ENCODE assay signal across 15 mouse cellular contexts in the genomic region with DNA sequence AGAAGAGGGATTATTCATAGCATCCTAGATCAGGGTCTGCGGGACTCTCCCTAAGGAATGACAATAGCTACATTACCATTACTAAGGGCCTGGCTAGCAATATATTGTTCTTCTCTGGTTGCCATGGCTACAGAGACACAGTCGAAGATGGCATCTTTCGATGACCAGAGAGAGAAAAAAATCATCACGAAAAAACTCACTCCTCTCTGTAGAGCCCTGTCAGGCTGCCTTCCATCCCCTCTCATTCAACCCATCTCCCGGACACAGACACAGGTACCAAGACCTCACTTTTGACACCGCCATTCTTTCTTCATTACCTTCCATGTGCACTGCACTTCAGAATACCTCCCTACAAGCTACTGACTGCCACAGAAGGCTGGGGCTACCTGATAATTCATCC. TPM values are rescaled to one million over a fixed set of nuclear protein-coding genes. Genes with fewer than 3 reads are reported as not detected.
DNase-seq lines count a peak whose midpoint lies in the region; ATAC-seq and TF ChIP-seq lines count a peak whose summit lies in the region.
"Had no signal": no experiment of that assay in that cellular context is flagged by ENCODE, and none has a peak within 500 bp of the region (broad histone marks: within the 10 kb centered on the region; RNA-seq: fewer than 3 reads in every experiment).

No protein-coding gene starts in this region.

- no peaks in the 10 kb centered on the region for H3K27me3 ChIP-seq in forebrain, postnatal 0 days (ENCODE audit: insufficient read depth, low read length)
- H3K27me3 ChIP-seq in midbrain, embryonic 13.5 days, result no peaks in the 10 kb centered on the region
- H3K27me3 ChIP-seq in cerebellum, adult 2 months (ENCODE audit: control insufficient read depth, insufficient read depth, low read length), result no peaks in the 10 kb centered on the region
- H3K27me3 ChIP-seq: embryonic facial prominence, embryonic 12.5 days; megakaryocyte, embryonic 14.5 days had no signal

- intact Hi-C loops in heart, postnatal 36 days (cut with DNase I), result loop anchor here (1.0 kb wide), 1 partner anchor 157 kb away; no protein-coding TSS in a partner anchor

- H3K9ac ChIP-seq in ES-E14 (ENCODE audit: insufficient read depth, low read depth, low read length, poor library complexity, severe bottlenecking), result no peak overlapping the region
- H3K9ac ChIP-seq in forebrain, postnatal 0 days, result no peak overlapping the region
- no peak overlapping the region for H3K9ac ChIP-seq in midbrain, embryonic 13.5 days (replicated peaks)
- H3K9ac ChIP-seq: embryonic facial prominence, embryonic 12.5 days had no signal

- no peak for TF ChIP-seq POLR2A in cerebellum, adult 2 months (IDR thresholded peaks at IDR 0.05; ENCODE audit: borderline replicate concordance, insufficient read depth, low read length)

- DNase-seq in CD4-positive helper T cell, adult 2 months (ENCODE audit: low read depth, low spot score), result peak; percentile 1
- no peak for DNase-seq in ES-E14 (ENCODE audit: low read depth, low spot score)
- DNase-seq in forebrain, postnatal 0 days, result no peak
- DNase-seq in heart, postnatal 36 days, result no peak
- no peak for DNase-seq in spleen, postnatal 14 days (ENCODE audit: low spot score in 2 of 2)
- DNase-seq in lung, postnatal 25 days (ENCODE audit: low spot score), result no peak
- DNase-seq in cerebellum, adult 2 months, result no peak
- DNase-seq: kidney, adult 18-20 months; kidney, postnatal 4 days; left cerebral cortex, postnatal 4 days had no signal

- no peak overlapping the region for H3K4me2 ChIP-seq in forebrain, postnatal 0 days (ENCODE audit: low read depth)
- peak overlapping the region; percentile 17; the same call in 1 of the 2 replicates for H3K4me2 ChIP-seq in midbrain, embryonic 13.5 days (replicated peaks)
- H3K4me2 ChIP-seq: embryonic facial prominence, embryonic 12.5 days; liver, embryonic 11.5 days had no signal

- ATAC-seq in forebrain, postnatal 0 days, result peak; percentile 34
- peak; percentile 80 for ATAC-seq in midbrain, embryonic 13.5 days

- no peak overlapping the region for H3K27ac ChIP-seq in ES-E14 (ENCODE audit: insufficient read depth, low read depth, low read length, poor library complexity, severe bottlenecking)
- H3K27ac ChIP-seq in forebrain, postnatal 0 days (ENCODE audit: low read depth, low read length), result peak overlapping the region; percentile 35; the same call in 1 of the 2 replicates
- peak overlapping the region; percentile 80 for H3K27ac ChIP-seq in midbrain, embryonic 13.5 days
- H3K27ac ChIP-seq in cerebellum, adult 2 months (ENCODE audit: insufficient read depth, low read length), result no peak overlapping the region
- H3K27ac ChIP-seq: embryonic facial prominence, embryonic 12.5 days; heart, embryonic 10.5 days had no signal

- in situ Hi-C loops in ES-E14 (cut with MboI; ENCODE audit: low sequenced_read_pairs in 2 of 2, unreplicated experiment in 2 of 2), result no loop called here

- no peaks in the 10 kb centered on the region for H3K9me3 ChIP-seq in ES-E14 (ENCODE audit: control insufficient read depth, insufficient read depth, low read depth, low read length)
- H3K9me3 ChIP-seq in forebrain, postnatal 0 days (ENCODE audit: low read length), result no peaks in the 10 kb centered on the region
- H3K9me3 ChIP-seq in midbrain, embryonic 13.5 days, result no peaks in the 10 kb centered on the region
- H3K9me3 ChIP-seq: embryonic facial prominence, embryonic 12.5 days; heart, embryonic 10.5 days; megakaryocyte, embryonic 14.5 days had no signal

- H3K4me3 ChIP-seq in ES-E14 (ENCODE audit: insufficient read depth in 1 of 2, low read depth in 1 of 2, low read length in 2 of 2, poor library complexity in 1 of 2, severe bottlenecking in 1 of 2), result no peak overlapping the region
- no peak overlapping the region for H3K4me3 ChIP-seq in forebrain, postnatal 0 days (ENCODE audit: low read depth, low read length)
- no peak overlapping the region for H3K4me3 ChIP-seq in midbrain, embryonic 13.5 days (replicated peaks)
- no peak overlapping the region for H3K4me3 ChIP-seq in cerebellum, adult 2 months (replicated peaks; ENCODE audit: insufficient read depth, low read depth, low read length)
- H3K4me3 ChIP-seq: embryonic facial prominence, embryonic 12.5 days; heart, embryonic 10.5 days; megakaryocyte, embryonic 14.5 days had no signal

- peaks cover 0 to 2% of the 10 kb centered on the region in 2 experiments; a peak in 1 of 4 replicates for H3K4me1 ChIP-seq in ES-E14 (ENCODE audit: control insufficient read depth in 2 of 2, insufficient read depth in 2 of 2, low read length in 2 of 2, poor library complexity in 1 of 2)
- no peaks in the 10 kb centered on the region for H3K4me1 ChIP-seq in forebrain, postnatal 0 days (ENCODE audit: insufficient read depth)
- H3K4me1 ChIP-seq in midbrain, embryonic 13.5 days (replicated peaks), result peaks cover 9% of the 10 kb centered on the region
- no peaks in the 10 kb centered on the region for H3K4me1 ChIP-seq in cerebellum, adult 2 months (ENCODE audit: control insufficient read depth, insufficient read depth, low read length)
- H3K4me1 ChIP-seq: embryonic facial prominence, embryonic 12.5 days; heart, embryonic 10.5 days; megakaryocyte, embryonic 14.5 days had no signal

- no peaks in the 10 kb centered on the region for H3K36me3 ChIP-seq in ES-E14 (ENCODE audit: control insufficient read depth, insufficient read depth, low read length, poor library complexity, severe bottlenecking)
- no peaks in the 10 kb centered on the region for H3K36me3 ChIP-seq in forebrain, postnatal 0 days (ENCODE audit: insufficient read depth)
- no peaks in the 10 kb centered on the region for H3K36me3 ChIP-seq in midbrain, embryonic 13.5 days
- H3K36me3 ChIP-seq: embryonic facial prominence, embryonic 12.5 days; heart, embryonic 10.5 days had no signal

- TF ChIP-seq CTCF in forebrain, postnatal 0 days (IDR thresholded peaks at IDR 0.05; ENCODE audit: low read depth), result no peak
- no peak for TF ChIP-seq CTCF in cerebellum, adult 2 months (IDR thresholded peaks at IDR 0.05; ENCODE audit: borderline replicate concordance, insufficient read depth, low read depth, low read length)

- WGBS in forebrain, postnatal 0 days, result 35% methylated on average over 6 of the region's 6 CpGs
- 38% methylated on average over 6 of the region's 6 CpGs for WGBS in midbrain, embryonic 13.5 days
- WGBS in cerebellum, adult 2 months, result 36% methylated on average over 6 of the region's 6 CpGs

TF ChIP-seq in ES-E14, 5 proteins besides CTCF, POLR2A, EP300 and RAD21:
- TF ChIP-seq ZC3H11A (IDR thresholded peaks at IDR 0.05; ENCODE audit: borderline replicate concordance, low read depth, low read length) (no peak), MAFK (IDR thresholded peaks at IDR 0.05; ENCODE audit: insufficient read depth, low read depth, low read length) (no peak), ZNF384 (IDR thresholded peaks at IDR 0.05; ENCODE audit: low read depth, low read length) (0 out of 2 replicates have a peak, but pooled peaks have one; percentile 14), CHD2 (IDR thresholded peaks at IDR 0.05; ENCODE audit: low read depth, low read length) (no peak)

RNA-seq across cellular contexts. Expression of gene Arxes2, which starts 30.5 kb away (rescaled TPM):
- total RNA-seq in ES-E14 (2012; rRNA removed), result 54.2 and 89.3 TPM in 2 replicates
- total RNA-seq in forebrain, postnatal 0 days (2014; rRNA removed), result 179 and 211 TPM in 2 replicates
- 235 and 280 TPM in 2 replicates for polyA plus RNA-seq in forebrain, postnatal 0 days (2015; fragmentation: Nextera tagmentation; extraction: Ambion mirVana)
- polyA plus RNA-seq in midbrain, embryonic 13.5 days (2015; fragmentation: Nextera tagmentation; extraction: Ambion mirVana), result 243 and 276 TPM in 2 replicates
- 1 to 10 TPM; 1.4 to 2.2 TPM for total RNA-seq in heart, postnatal 36 days (2021)
- 143 TPM in 2 replicates for polyA plus RNA-seq in cerebellum, adult 2 months (2012; rRNA removed)

Comparison
In these comparisons a context has a peak if more than half of its experiments do, and no peak if none do; other contexts are left out.
1. H3K27ac ChIP-seq: peak in forebrain, postnatal 0 days (single experiment) and midbrain, embryonic 13.5 days (single experiment); none in ES-E14 (single experiment) and cerebellum, adult 2 months (single experiment).
2. RNA of gene Arxes2, which starts 30.5 kb away (total RNA-seq): 179 to 211 TPM in forebrain, postnatal 0 days and 54.2 to 89.3 TPM in ES-E14; 1.4 to 2.2 TPM in heart, postnatal 36 days; every median in the first group is over 10 times any median in the second.